Mouse (Mus musculus): Measurements from ENCODE around the gene Abcf3.

Gene Abcf3

DNA sequence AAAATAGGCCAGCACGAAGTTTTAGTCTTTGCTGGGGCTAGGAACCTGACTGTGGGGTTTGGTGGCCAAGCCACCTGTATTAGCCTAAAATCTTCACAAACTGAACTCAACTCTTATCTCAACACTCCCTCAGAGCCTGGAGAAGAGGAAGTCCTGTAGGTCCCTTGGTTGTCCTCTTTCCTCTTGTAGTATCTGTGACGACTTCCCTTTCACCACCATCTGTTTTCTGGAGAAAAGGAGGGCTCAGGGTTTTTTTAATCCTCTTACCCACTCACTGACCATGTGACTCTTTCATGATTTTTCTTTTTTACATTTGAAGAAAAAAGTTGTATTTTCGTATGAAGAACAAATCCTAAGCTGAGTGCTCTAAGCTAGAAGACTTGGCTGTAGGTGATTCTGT, 8.7 kb upstream of the Abcf3 start:
- in situ Hi-C loops (cut with MboI, MseI), result loop anchor here (10.0 kb wide), 2 partner anchors 135 to 575 kb away; no protein-coding TSS in a partner anchor

DNA sequence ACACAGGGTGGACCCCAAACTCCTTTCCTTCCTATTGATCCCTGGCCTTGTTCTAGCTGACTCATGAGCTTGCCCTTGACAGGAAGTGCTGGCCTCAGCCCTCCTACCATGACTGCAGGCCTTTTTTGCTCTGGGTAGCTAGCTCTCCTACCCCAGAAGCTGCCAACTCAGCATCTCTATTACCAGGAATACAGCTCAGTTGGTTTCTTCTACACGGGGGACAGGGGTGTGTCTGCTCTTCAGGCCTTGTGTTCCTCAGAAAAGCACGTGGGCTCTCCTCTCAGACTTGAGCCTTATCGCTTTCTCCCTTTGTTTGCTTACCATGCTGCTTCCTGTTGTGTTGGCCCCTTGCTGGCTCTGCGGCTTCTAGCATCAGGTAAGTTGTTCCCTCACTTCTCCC, 7.9 kb upstream of the Abcf3 start:
- in situ Hi-C loops (cut with MboI, MseI), result loop anchor here (10.0 kb wide), 2 partner anchors 134 to 576 kb away; no protein-coding TSS in a partner anchor

GRCm38 (mm10) chr16:20545696-20546095, 2.7 kb upstream of the Abcf3 start:
- in situ Hi-C loops (cut with MboI, MseI), result loop anchor here (5.0 to 10.0 kb wide), 4 partner anchors 38 to 581 kb away; no protein-coding TSS in a partner anchor

DNA sequence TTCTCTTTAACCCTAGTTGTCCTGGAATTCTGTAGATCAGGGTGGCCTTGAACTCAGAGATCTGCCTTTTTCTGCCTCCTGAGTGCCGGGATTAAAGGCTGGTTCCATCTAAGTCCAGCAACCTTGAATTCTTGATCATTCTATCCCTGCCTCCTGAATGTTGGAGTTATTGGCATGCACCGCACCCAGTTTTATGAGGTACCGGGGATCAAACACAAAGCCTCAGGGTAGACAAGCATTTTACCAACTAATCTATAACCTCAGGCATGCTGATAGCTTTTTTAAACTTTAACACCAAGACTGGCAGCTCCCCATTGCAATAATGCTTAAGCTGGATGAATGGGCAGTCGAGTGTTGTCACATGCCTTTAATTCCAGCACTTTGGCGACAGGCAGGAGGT, 954 bp upstream of the Abcf3 start:
- in situ Hi-C loops (cut with MboI, MseI), result loop anchor here (5.0 to 10.0 kb wide), 4 partner anchors 40 to 583 kb away; no protein-coding TSS in a partner anchor

- in situ Hi-C loops (cut with MboI, MseI), result loop anchor here (5.0 to 10.0 kb wide), 4 partner anchors 42 to 584 kb away; no protein-coding TSS in a partner anchor
These were observed 784 bp downstream of the Abcf3 start for GRCm38 (mm10) chr16:20549161-20549560.

GRCm38 (mm10) chr16:20551691-20552090, 3.3 kb downstream of the Abcf3 start:
- in situ Hi-C loops (cut with MboI, MseI), result no loop called here

DNA sequence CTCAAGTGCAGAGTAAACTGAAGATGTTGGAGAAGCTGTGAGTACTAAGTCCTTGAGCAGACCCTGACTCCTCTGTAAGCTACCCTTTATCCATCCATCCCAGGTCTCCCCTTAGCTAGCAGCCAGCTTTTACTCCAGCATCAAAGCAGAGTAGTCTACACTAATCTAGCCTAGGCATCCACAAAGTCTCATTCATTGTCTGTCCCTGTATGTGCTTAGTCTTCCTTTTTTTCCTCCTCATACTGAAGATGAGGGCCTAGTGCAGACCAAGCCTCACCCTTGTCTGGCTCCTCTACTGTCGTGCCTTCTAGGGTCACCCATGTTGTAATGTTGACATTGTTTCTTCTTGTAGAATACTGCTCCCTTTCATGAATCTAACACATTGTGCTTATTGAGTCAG, 4.2 kb downstream of the Abcf3 start:
- in situ Hi-C loops (cut with MboI, MseI), result no loop called here

GRCm38 (mm10) chr16:20555000-20555399, 6.6 kb downstream of the Abcf3 start:
- in situ Hi-C loops (cut with MboI, MseI), result no loop called here

- in situ Hi-C loops (cut with MboI, MseI), result no loop called here
These were observed 9.0 kb downstream of the Abcf3 start for GRCm38 (mm10) chr16:20557381-20557780.

DNA sequence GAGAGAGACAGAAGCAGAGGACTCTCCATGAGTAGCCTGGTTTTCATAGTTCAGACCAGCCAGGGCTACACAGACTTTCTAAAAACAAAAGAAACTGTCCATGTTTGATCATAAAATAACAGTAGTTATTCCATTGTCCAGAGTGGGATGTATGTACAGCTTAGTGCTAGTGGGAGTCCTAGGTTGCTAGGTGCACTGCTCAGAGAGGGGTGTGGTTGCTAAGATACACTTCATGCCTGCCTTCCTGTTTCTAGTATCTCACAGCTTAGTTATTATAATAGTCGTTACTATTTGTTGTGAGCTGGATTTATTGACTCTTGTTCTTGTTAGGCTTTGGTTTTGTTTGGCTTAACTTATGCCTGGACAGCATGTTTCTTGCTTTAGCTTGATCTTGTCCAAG, 16.7 kb downstream of the Abcf3 start:
- in situ Hi-C loops (cut with MboI, MseI), result loop anchor here in 1 of 2 experiments (10.0 kb wide), 1 partner anchor 500 kb away; no protein-coding TSS in a partner anchor

DNA sequence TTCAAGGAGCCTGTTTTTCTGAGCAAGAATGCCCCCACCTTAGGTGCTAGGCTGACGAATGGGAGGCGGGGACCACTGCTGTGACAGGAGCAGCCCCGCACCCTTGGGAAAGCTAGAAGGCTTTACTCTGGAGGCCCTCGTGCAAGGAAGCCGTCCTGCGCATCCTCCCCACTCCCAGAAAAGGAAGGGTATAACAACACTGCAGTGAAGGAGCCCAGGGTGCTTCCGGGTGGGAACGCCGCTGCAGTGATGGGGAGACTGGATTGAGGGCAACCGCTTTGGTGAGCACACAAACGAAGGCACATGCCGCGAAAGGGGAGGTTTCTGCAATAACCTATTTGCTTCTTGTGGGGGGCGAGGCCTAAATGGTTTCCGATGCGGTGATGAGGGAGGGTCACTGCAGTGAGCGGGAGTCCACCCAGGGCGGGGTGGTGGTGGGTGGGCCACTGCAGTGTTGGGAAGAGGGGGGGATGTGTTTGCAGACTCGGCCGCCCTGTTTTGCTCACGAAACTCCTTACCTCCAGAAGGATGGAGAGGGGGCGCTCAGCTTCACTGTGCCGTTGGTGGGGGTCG, 41.1 kb downstream of the Abcf3 start, which contains the start of gene Vwa5b2:
Vwa5b2 (plus strand) TSS at position 106 of the 573 bp plus-strand sequence.
- in situ Hi-C loops (cut with MboI, MseI), result no loop called here

- in situ Hi-C loops (cut with MboI, MseI), result no loop called here
These were observed 41.7 kb downstream of the Abcf3 start for GRCm38 (mm10) chr16:20589939-20590679.

DNA sequence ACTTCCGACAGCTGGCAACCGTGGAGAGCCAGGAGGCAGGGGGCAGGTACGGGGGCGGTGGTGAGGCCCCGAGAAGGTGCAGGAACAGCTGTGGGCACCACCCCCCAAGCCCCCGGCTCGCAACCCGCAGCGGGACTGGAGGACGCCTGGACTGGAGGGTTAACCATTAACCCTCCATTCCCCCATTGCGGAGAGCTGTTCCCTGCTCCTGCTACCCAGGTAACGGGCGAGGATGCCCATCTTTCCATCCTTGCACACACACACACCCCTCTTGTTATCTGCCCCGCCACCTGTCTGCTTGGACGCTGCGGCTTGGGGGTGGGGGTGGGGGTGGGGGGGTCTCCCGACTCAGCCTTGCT, 42.3 kb downstream of the Abcf3 start:
- in situ Hi-C loops (cut with MboI, MseI), result no loop called here

GRCm38 (mm10) chr16:20591076-20591705, 42.8 kb downstream of the Abcf3 start:
- in situ Hi-C loops (cut with MboI, MseI), result no loop called here

GRCm38 (mm10) chr16:20595060-20595673, 46.8 kb downstream of the Abcf3 start:
- in situ Hi-C loops (cut with MboI, MseI), result no loop called here

GRCm38 (mm10) chr16:20595737-20596136, 47.4 kb downstream of the Abcf3 start:
- in situ Hi-C loops (cut with MboI, MseI), result no loop called here

DNA sequence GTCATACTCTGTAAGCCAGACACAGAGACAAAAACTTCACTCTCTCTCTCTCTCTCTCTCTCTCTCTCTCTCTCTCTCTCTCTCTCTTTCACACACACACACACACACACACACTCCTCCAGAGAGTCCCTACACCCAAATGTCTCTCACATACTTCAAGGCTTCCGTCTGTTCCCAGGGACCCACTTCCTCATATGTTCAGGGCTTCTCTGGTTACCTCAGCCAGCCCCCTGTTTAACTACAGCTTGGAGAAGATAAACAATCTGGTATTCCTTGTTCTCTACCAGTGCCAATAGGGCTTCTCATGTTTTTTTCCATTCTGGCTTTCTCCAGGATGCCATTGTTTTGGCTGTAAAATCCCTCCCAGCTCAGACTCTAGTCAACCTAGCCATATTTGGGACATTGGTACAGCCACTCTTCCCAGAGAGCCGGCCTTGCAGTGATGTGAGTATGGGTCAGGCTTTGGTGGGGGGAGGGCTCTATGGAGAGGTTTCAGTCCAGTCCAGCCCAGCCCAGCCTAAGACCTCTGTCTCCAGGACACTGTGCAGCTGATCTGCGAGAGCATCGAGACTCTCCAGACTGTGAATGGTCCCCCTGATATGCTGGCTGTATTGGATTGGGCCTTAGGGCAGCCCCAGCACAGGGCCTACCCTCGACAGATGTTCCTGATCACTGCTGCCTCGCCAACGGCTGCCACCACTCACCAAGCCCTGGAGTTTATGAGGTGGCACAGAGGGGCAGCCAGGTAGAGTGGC, 48.5 kb downstream of the Abcf3 start:
- in situ Hi-C loops (cut with MboI, MseI), result no loop called here

DNA sequence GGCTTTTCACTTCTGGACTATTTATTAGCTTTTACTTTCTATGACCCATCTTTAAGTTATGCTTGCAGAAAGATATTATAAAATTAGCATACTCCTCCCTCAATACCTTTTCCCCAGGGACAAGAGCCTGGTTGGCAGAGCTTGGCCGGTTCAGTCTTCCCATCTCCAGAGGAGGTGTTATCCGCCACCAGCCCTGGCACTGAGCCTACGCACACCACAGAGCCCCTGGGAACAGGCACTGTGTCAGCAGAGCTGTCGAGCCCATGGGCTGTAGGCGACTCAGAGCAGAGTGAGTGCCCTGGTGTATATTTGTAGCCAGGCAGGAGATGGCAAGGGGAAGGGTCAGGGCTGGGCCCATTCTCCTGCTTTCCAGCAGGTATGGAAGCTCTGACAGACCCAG, 52.1 kb downstream of the Abcf3 start:
- in situ Hi-C loops (cut with MboI, MseI), result loop anchor here (5.0 kb wide), 2 partner anchors 38 to 93 kb away; no protein-coding TSS in a partner anchor

DNA sequence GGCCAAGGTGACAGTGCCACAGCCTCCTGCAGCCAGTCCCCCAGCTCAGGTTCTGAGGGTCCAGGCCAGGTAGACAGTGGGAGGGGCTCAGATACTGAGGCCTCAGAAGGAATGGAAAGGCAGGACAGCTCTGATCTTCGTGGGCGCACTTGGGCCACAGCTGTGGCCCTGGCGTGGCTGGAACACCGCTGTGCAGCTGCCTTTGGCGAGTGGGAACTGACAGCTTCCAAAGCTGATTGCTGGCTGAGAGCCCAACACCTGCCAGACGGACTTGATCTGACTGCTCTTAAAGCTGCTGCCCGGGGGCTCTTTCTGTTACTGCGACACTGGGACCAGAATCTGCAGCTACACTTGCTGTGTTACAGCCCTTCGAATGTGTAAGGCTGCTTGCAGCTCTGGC, 56.3 kb downstream of the Abcf3 start:
- in situ Hi-C loops (cut with MboI, MseI), result loop anchor here (5.0 kb wide), 3 partner anchors 42 to 97 kb away; partner anchors contain the start of gene Abcf3 (in 1 of the 2)

- in situ Hi-C loops (cut with MboI, MseI), result loop anchor here in 1 of 2 experiments (5.0 kb wide), 2 partner anchors 62 to 727 kb away; no protein-coding TSS in a partner anchor
These were observed 62.4 kb downstream of the Abcf3 start for GRCm38 (mm10) chr16:20610501-20611356.
